Mouse (Mus musculus): Measurements from ENCODE around the gene Adrm1. TPM values are rescaled to one million over a fixed set of nuclear protein-coding genes. Genes with fewer than 3 reads are reported as not detected.

The Adrm1 gene
- total and polyA plus RNA-seq, 3 experiments, result 287 to 312 TPM; not detected in 1

GRCm38 (mm10) chr2:180217587-180217986 is 46.3 kb downstream of the Adrm1 start:
- Histone ChIP-seq H3K4me3 (ENCODE audit: control insufficient read depth in 1 of 2, insufficient read depth in 1 of 2, low read depth in 2 of 2, low read length in 2 of 2) (no peak overlapping the region), H3K27ac (ENCODE audit: control insufficient read depth, low read depth, low read length) (no peak overlapping the region), H3K9ac (ENCODE audit: control insufficient read depth, low read depth, low read length, poor library complexity, severe bottlenecking) (no peak overlapping the region), H3K79me2 (ENCODE audit: control insufficient read depth, insufficient read depth, low read length, poor library complexity) (no peaks in the 10 kb centered on the region), H3K9me3 (replicated peaks; ENCODE audit: insufficient read depth, low read length) (no peaks in the 10 kb centered on the region), H3K36me3 (ENCODE audit: control insufficient read depth in 1 of 2, insufficient read depth in 2 of 2, low read length in 2 of 2) (no peaks in the 10 kb centered on the region), H3K4me1 (ENCODE audit: control insufficient read depth in 1 of 2, insufficient read depth in 2 of 2, low read length in 2 of 2) (0 out of 4 replicates have a peak, but pooled peaks cover 0 to 5% of the 10 kb centered on the region in 2 experiments), H3K27me3 (ENCODE audit: control insufficient read depth in 1 of 2, insufficient read depth in 2 of 2, low read length in 2 of 2) (no peaks in the 10 kb centered on the region)
- DNase-seq (ENCODE audit: low read depth, low spot score), result no peak
- TF ChIP-seq TBP (IDR thresholded peaks at IDR 0.05; ENCODE audit: low read depth, low read length) (no peak), CHD2 (IDR thresholded peaks at IDR 0.05; ENCODE audit: low read length) (no peak), MYB (IDR thresholded peaks at IDR 0.05; ENCODE audit: low read depth, low read length) (no peak), BHLHE40 (IDR thresholded peaks at IDR 0.05; ENCODE audit: borderline replicate concordance, low read depth, low read length) (no peak), SIN3A (IDR thresholded peaks at IDR 0.05; ENCODE audit: low read length) (no peak), E2F4 (IDR thresholded peaks at IDR 0.05; ENCODE audit: borderline replicate concordance, low read depth, low read length) (no peak)

DNA sequence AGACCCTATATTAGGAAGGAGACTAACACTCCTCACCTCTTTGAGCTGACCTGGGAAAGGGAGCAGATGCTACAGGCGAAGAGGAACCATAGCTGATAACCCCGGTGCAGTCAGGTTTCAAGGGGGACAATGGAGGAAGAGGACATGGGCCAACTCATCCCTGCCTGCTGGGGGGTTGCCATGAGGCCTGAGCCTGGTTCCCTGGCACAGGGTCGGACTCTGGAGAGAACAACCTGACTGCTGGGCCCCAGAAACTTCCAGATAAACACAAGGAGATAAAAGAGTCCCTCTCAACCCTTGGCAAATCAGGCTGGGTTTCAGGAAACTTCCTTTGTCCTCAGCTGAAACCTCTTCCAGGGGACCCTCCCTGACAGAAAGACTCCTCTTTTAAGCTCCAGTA is 47.0 kb downstream of the Adrm1 start:
- TF ChIP-seq MAX (IDR thresholded peaks at IDR 0.05; ENCODE audit: low read length) (no peak), KAT2A (conservative IDR thresholded peaks at IDR 0.05; ENCODE audit: low read depth, low read length) (no peak), GATA1 (IDR thresholded peaks at IDR 0.05; ENCODE audit: low read depth, low read length) (no peak), USF1 (IDR thresholded peaks at IDR 0.05; ENCODE audit: low read depth, low read length) (no peak), POLR2AphosphoS2 (IDR thresholded peaks at IDR 0.05; ENCODE audit: low read length) (no peak), POLR2AphosphoS5 (IDR thresholded peaks at IDR 0.05; ENCODE audit: borderline replicate concordance, low read depth, low read length) (no peak), MAZ (IDR thresholded peaks at IDR 0.05; ENCODE audit: low read depth, low read length) (no peak), CTCF (IDR thresholded peaks at IDR 0.05 in 2 of 3, conservative IDR thresholded peaks at IDR 0.05 in 1 of 3; ENCODE audit: control insufficient read depth in 1 of 3, insufficient read depth in 1 of 3, low read depth in 2 of 3, low read length in 3 of 3, poor library complexity in 1 of 3, severe bottlenecking in 1 of 3) (no peak), MYB (IDR thresholded peaks at IDR 0.05; ENCODE audit: low read depth, low read length) (no peak), ZKSCAN1 (IDR thresholded peaks at IDR 0.05; ENCODE audit: low read depth, low read length) (no peak), MXI1 (IDR thresholded peaks at IDR 0.05; ENCODE audit: low read depth, low read length) (no peak), MEF2A (IDR thresholded peaks at IDR 0.05; ENCODE audit: extremely low read depth, insufficient replicate concordance, low read depth, low read length, poor library complexity, severe bottlenecking) (no peak)
- DNase-seq (ENCODE audit: low read depth, low spot score), result no peak
- no peak overlapping the region for H3K4me3 ChIP-seq (ENCODE audit: control insufficient read depth in 1 of 2, insufficient read depth in 1 of 2, low read depth in 2 of 2, low read length in 2 of 2)
- H3K9ac ChIP-seq (ENCODE audit: control insufficient read depth, low read depth, low read length, poor library complexity, severe bottlenecking), result no peak overlapping the region
- peaks cover 0 to 9% of the 10 kb centered on the region in 2 experiments; a peak in 1 of 4 replicates for H3K4me1 ChIP-seq (ENCODE audit: control insufficient read depth in 1 of 2, insufficient read depth in 2 of 2, low read length in 2 of 2)
- H3K27ac ChIP-seq (ENCODE audit: control insufficient read depth, low read depth, low read length), result no peak overlapping the region
- no peaks in the 10 kb centered on the region for H3K9me3 ChIP-seq (replicated peaks; ENCODE audit: insufficient read depth, low read length)
- no peaks in the 10 kb centered on the region; a peak in 1 of 4 replicates for H3K36me3 ChIP-seq (ENCODE audit: control insufficient read depth in 1 of 2, insufficient read depth in 2 of 2, low read length in 2 of 2)
- H3K79me2 ChIP-seq (ENCODE audit: control insufficient read depth, insufficient read depth, low read length, poor library complexity), result no peaks in the 10 kb centered on the region
- no peaks in the 10 kb centered on the region for H3K27me3 ChIP-seq (ENCODE audit: control insufficient read depth in 1 of 2, insufficient read depth in 2 of 2, low read length in 2 of 2)

All from MEL (cell line).